17 mouse cellular contexts compared by ENCODE assay signal in genomic region chr7:131187047-131187446, GRCm38 (mm10). TPM values are rescaled to one million over a fixed set of nuclear protein-coding genes. Genes with fewer than 3 reads are reported as not detected.
DNase-seq lines count a peak whose midpoint lies in the region; ATAC-seq and TF ChIP-seq lines count a peak whose summit lies in the region.
"Had no signal": no experiment of that assay in that cellular context is flagged by ENCODE, and none has a peak within 500 bp of the region (broad histone marks: within the 10 kb centered on the region; RNA-seq: fewer than 3 reads in every experiment).

No protein-coding gene starts in this region.

- WGBS in kidney, postnatal 0 days = 35% methylated on average over 8 of the region's 8 CpGs
- WGBS in kidney, embryonic 14.5 days = 61% methylated on average over 8 of the region's 8 CpGs
- WGBS in neural tube, embryonic 15.5 days = 71% methylated on average over 8 of the region's 8 CpGs

- DNase-seq in kidney, postnatal 0 days (ENCODE audit: low spot score) = peak; percentile 6
- DNase-seq in Patski (ENCODE audit: low read depth, low spot score) = no peak
- peak; percentile 20 to 28 for DNase-seq in layer of hippocampus, postnatal 36 days
- DNase-seq in lung, postnatal 36 days = peak; percentile 40
- DNase-seq in natural killer cell, adult 2 months (ENCODE audit: low spot score in 2 of 2) = no peak
- no peak for DNase-seq in heart, adult 9 months (ENCODE audit: low spot score in 2 of 2)
- DNase-seq: adrenal gland, postnatal 14 days; gastrocnemius, adult 2 months; kidney, adult 8-10 months; liver, postnatal 0 days had no signal

- H3K9ac ChIP-seq in kidney, postnatal 0 days (ENCODE audit: low read depth, low read length) = no peak overlapping the region
- H3K9ac ChIP-seq in kidney, embryonic 14.5 days (ENCODE audit: low read depth, low read length) = no peak overlapping the region
- no peak overlapping the region for H3K9ac ChIP-seq in neural tube, embryonic 15.5 days (replicated peaks)
- H3K9ac ChIP-seq: hindbrain, embryonic 14.5 days; liver, postnatal 0 days had no signal

- H3K4me3 ChIP-seq in kidney, postnatal 0 days (replicated peaks; ENCODE audit: low read depth, low read length) = no peak overlapping the region
- H3K4me3 ChIP-seq in kidney, embryonic 14.5 days (ENCODE audit: low read length) = no peak overlapping the region
- no peak overlapping the region for H3K4me3 ChIP-seq in neural tube, embryonic 15.5 days (replicated peaks)
- H3K4me3 ChIP-seq: erythroblast, embryonic 14.5 days; gastrocnemius, adult 2 months had no signal

- no peak for ATAC-seq in kidney, postnatal 0 days (replicated peaks; ENCODE audit: low FRiP score, low read depth)
- ATAC-seq in kidney, embryonic 14.5 days (ENCODE audit: low FRiP score, low TSS enrichment) = no peak
- ATAC-seq in Patski = peak; percentile 88
- ATAC-seq in neural tube, embryonic 15.5 days (ENCODE audit: low FRiP score) = no peak
- ATAC-seq: liver, postnatal 0 days had no signal

- H3K27ac ChIP-seq in kidney, postnatal 0 days = no peak overlapping the region
- H3K27ac ChIP-seq in kidney, embryonic 14.5 days (ENCODE audit: low read depth, low read length) = no peak overlapping the region
- H3K27ac ChIP-seq in neural tube, embryonic 15.5 days (replicated peaks) = no peak overlapping the region
- H3K27ac ChIP-seq: gastrocnemius, adult 2 months; hindbrain, embryonic 14.5 days had no signal

- POLR2A ChIA-PET in Patski (lab: Charles Lee) = no interaction called here

- in situ Hi-C loops in Patski (cut with MboI; ENCODE audit: low pct_unique_long_range_greater_than_20kb) = no loop called here

- no peaks in the 10 kb centered on the region for H3K4me1 ChIP-seq in kidney, postnatal 0 days (replicated peaks; ENCODE audit: insufficient read depth, low read length)
- no peaks in the 10 kb centered on the region for H3K4me1 ChIP-seq in kidney, embryonic 14.5 days (ENCODE audit: control insufficient read depth, insufficient read depth, low read length)
- no peaks in the 10 kb centered on the region for H3K4me1 ChIP-seq in neural tube, embryonic 15.5 days

- H3K4me2 ChIP-seq in kidney, postnatal 0 days (ENCODE audit: low read length) = no peak overlapping the region
- no peak overlapping the region for H3K4me2 ChIP-seq in kidney, embryonic 14.5 days (replicated peaks; ENCODE audit: low read depth, low read length)
- H3K4me2 ChIP-seq in neural tube, embryonic 15.5 days = no peak overlapping the region
- H3K4me2 ChIP-seq: hindbrain, embryonic 14.5 days had no signal

- TF ChIP-seq CTCF in kidney, postnatal 0 days (IDR thresholded peaks at IDR 0.05; ENCODE audit: low read depth) = no peak
- TF ChIP-seq CTCF in Patski (IDR thresholded peaks at IDR 0.05) = no peak

- H3K9me3 ChIP-seq in kidney, postnatal 0 days (replicated peaks; ENCODE audit: low read length) = no peaks in the 10 kb centered on the region
- no peaks in the 10 kb centered on the region for H3K9me3 ChIP-seq in kidney, embryonic 14.5 days (ENCODE audit: control insufficient read depth, low read length)
- H3K9me3 ChIP-seq in neural tube, embryonic 15.5 days (replicated peaks) = no peaks in the 10 kb centered on the region

- no peaks in the 10 kb centered on the region for H3K36me3 ChIP-seq in kidney, postnatal 0 days (ENCODE audit: insufficient read depth, low read length)
- no peaks in the 10 kb centered on the region for H3K36me3 ChIP-seq in kidney, embryonic 14.5 days (ENCODE audit: control insufficient read depth, insufficient read depth, low read length)
- H3K36me3 ChIP-seq in neural tube, embryonic 15.5 days = no peaks in the 10 kb centered on the region

- H3K27me3 ChIP-seq in kidney, postnatal 0 days (ENCODE audit: insufficient read depth, low read length) = no peaks in the 10 kb centered on the region
- H3K27me3 ChIP-seq in kidney, embryonic 14.5 days (ENCODE audit: control insufficient read depth, insufficient read depth, low read length) = no peaks in the 10 kb centered on the region
- H3K27me3 ChIP-seq in Patski = no peaks in the 10 kb centered on the region
- no peaks in the 10 kb centered on the region for H3K27me3 ChIP-seq in neural tube, embryonic 15.5 days (replicated peaks)

- CTCF ChIA-PET in Patski (lab: Charles Lee) = interaction anchor here (1.0 kb wide), 1 partner anchor 10 kb away, joined by 3 read pairs; no protein-coding TSS in a partner anchor

RNA-seq across cellular contexts. Expression of gene 5430419D17Rik, which starts 12.8 kb away (rescaled TPM):
- not detected in 2 replicates for polyA plus RNA-seq in kidney, postnatal 0 days (2015; fragmentation: Nextera tagmentation; extraction: Ambion mirVana)
- not detected in 2 replicates for polyA plus RNA-seq in kidney, embryonic 14.5 days (2014; fragmentation: Nextera tagmentation; extraction: Ambion mirVana)
- 0.04 TPM for polyA plus RNA-seq in Patski (2021)
- total RNA-seq in layer of hippocampus, postnatal 36 days (2021) = under 1 TPM in 1 of 2 experiments, not detected in 1; 0.05 TPM
- polyA plus RNA-seq in neural tube, embryonic 15.5 days (2015; fragmentation: Nextera tagmentation; extraction: Ambion mirVana) = not detected in 2 replicates
- total RNA-seq: adrenal gland, postnatal 14 days; gastrocnemius, adult 2 months had no signal
- polyA plus RNA-seq: erythroblast, embryonic 14.5 days; limb, embryonic 11.5 days; liver, postnatal 0 days had no signal

RNA-seq across cellular contexts. Expression of gene 4933402N03Rik, which starts 40.9 kb away (rescaled TPM):
- polyA plus RNA-seq in kidney, postnatal 0 days (2015; fragmentation: Nextera tagmentation; extraction: Ambion mirVana) = not detected in 2 replicates
- not detected in 2 replicates for polyA plus RNA-seq in kidney, embryonic 14.5 days (2014; fragmentation: Nextera tagmentation; extraction: Ambion mirVana)
- not detected for polyA plus RNA-seq in Patski (2021)
- not detected for total RNA-seq in layer of hippocampus, postnatal 36 days (2021)
- polyA plus RNA-seq in neural tube, embryonic 15.5 days (2015; fragmentation: Nextera tagmentation; extraction: Ambion mirVana) = not detected in 2 replicates
- total RNA-seq: adrenal gland, postnatal 14 days; gastrocnemius, adult 2 months had no signal
- polyA plus RNA-seq: cortical plate, adult 2 months; erythroblast, embryonic 14.5 days; heart, embryonic 14.5 days; hindbrain, embryonic 14.5 days; limb, embryonic 11.5 days; liver, postnatal 0 days had no signal

Comparison
In these comparisons a context has a peak if more than half of its experiments do, and no peak if none do; other contexts are left out.
1. DNase-seq: peak in kidney, postnatal 0 days (single experiment), layer of hippocampus, postnatal 36 days (2 of 2) and lung, postnatal 36 days (single experiment); none in Patski (single experiment), natural killer cell, adult 2 months (0 of 2) and heart, adult 9 months (0 of 2).